Mouse (Mus musculus) spleen, adult 2 months (tissue): ENCODE measurements around the gene Ostm1.

ENCODE experiments used
- CTCF ChIP-seq: fragments of 200-500 bp; IDR thresholded peaks from 2 replicates; pipeline ENCODE4 v1.5.1; 2011; ENCODE audit warnings: mild to moderate bottlenecking, inconsistent platforms; ENCODE audit not compliant: insufficient read depth, insufficient read length, insufficient replicate concordance; ENCODE audit errors: extremely low read depth
- POLR2A ChIP-seq: fragments of 200-500 bp; IDR thresholded peaks from 2 replicates; pipeline ENCODE4 v1.6.1; 2011; ENCODE audit warnings: low read depth, low read length, inconsistent platforms

DNA sequence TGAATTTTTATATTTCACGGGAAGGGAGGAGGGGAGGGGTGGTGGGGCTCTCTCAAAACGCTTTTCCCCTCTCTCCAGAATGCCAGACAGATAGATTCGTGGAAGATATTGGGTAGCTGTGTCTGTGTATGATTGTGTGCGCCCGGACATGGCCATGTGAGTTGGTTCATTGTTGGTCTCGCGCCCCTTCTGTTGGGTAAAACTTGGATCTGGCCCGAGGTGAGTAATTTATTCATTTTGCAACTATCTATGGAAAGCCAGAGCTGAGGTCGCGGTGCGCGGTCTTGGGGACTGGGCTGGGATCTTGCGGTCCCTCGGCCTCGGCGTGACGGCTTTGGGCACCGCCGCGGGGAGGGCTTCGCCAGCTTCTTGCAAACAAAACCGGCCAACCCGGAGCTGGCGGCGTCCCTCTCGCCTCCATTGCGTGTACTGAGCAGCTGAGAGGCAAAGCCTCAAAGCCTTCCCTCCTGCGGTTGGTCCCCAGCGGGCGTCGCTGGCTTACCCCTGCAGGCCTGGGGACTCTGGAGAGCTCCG is 347 bp downstream of the Ostm1 start:
- TF ChIP-seq POLR2A (no peak), CTCF (no peak)
